Mouse (Mus musculus): ENCODE results near the gene Eif4a3. TPM values are rescaled to one million over a fixed set of nuclear protein-coding genes. Genes with fewer than 3 reads are reported as not detected.

The Eif4a3 gene
- polyA plus RNA-seq (2014; fragmentation: Nextera tagmentation; extraction: Ambion mirVana): 419 and 428 TPM in 2 replicates

DNA sequence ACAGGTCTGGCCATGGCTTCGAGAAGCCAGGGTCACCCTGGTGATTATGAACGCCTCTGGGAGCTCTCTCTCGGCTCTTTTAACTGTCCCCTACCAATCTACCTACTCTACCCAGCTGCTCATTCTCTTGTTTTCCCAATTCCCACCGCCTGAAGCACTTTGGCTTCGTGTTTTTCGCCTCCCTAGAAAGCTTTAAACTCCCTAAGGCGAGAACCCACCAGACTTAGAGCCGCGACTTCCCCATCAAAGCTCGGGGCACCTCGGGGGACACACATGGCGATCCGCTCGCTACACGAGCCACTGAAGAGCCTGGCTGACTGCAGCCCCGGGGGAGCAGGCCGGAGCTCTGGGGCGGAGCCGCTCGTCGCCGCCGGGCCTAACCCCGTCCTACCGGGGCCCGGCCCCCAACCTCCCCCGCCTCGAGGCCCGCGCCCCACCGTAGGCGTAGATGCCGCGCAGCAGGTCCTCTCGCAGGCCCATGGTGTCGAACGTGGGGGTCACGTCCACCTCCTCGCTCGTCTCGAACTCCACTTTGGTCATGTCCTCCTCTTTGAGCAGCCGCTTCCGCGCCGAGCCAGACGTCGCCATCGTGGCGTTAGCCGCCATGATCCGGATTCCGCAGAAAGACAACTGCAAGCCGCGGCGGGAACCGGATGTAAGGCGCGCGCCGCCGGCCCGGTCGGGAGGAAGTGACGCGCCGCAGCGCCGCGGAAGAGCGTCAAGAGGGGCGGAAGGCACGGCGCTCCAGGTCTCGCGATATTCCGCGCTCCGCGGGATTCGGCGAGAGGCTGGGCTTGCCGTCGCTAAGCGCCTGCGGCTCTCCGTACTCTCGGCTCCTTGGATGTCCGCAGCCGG, at the start of gene Eif4a3:
Gene Eif4a3, minus strand, starts transcription at position 699 of the 855 bp plus-strand sequence.
- no peak for TF ChIP-seq CTCF (IDR thresholded peaks at IDR 0.05; ENCODE audit: low read depth)
- peak; percentile 95 for ATAC-seq (ENCODE audit: insufficient read depth)

GRCm38 (mm10) chr11:119347125-119347524, 47.2 kb upstream of the Eif4a3 start:
- WGBS: 78% methylated on average over 4 of the region's 4 CpGs
- Histone ChIP-seq H3K4me3 (ENCODE audit: low read depth, low read length) (no peak overlapping the region), H3K27ac (ENCODE audit: low read depth) (no peak overlapping the region), H3K4me2 (no peak overlapping the region), H3K9ac (no peak overlapping the region), H3K4me1 (ENCODE audit: insufficient read depth) (no peaks in the 10 kb centered on the region), H3K36me3 (ENCODE audit: insufficient read depth) (no peaks in the 10 kb centered on the region), H3K9me3 (ENCODE audit: low read depth, low read length) (no peaks in the 10 kb centered on the region), H3K27me3 (ENCODE audit: insufficient read depth, low read length) (no peaks in the 10 kb centered on the region)
- ATAC-seq (ENCODE audit: insufficient read depth) (no peak), DNase-seq (no peak)
- no peak for TF ChIP-seq CTCF (IDR thresholded peaks at IDR 0.05; ENCODE audit: low read depth)

More for the DNA sequence above, at the start of gene Eif4a3:
- peaks cover 40% of the 10 kb centered on the region for H3K36me3 ChIP-seq (ENCODE audit: insufficient read depth)
- peaks cover 4% of the 10 kb centered on the region; the same call in 1 of the 2 replicates for H3K4me1 ChIP-seq (ENCODE audit: insufficient read depth)
- DNase-seq: peak; percentile 100
- H3K4me2 ChIP-seq: peak within 1 kb of the TSS; percentile 94
- H3K4me3 ChIP-seq (ENCODE audit: low read depth, low read length): peak within 1 kb of the TSS; percentile 96
- H3K9me3 ChIP-seq (ENCODE audit: low read depth, low read length): no peaks in the 10 kb centered on the region
- no peaks in the 10 kb centered on the region for H3K27me3 ChIP-seq (ENCODE audit: insufficient read depth, low read length)
- peak within 1 kb of the TSS; percentile 98 for H3K9ac ChIP-seq
- H3K27ac ChIP-seq (ENCODE audit: low read depth): peak within 1 kb of the TSS; percentile 90
- under 1% methylated on average over 89 of the region's 89 CpGs for whole genome bisulfite sequencing

GRCm38 (mm10) chr11:119344865-119345264, 45.0 kb upstream of the Eif4a3 start:
- ATAC-seq (ENCODE audit: insufficient read depth) (no peak), DNase-seq (no peak)
- Histone ChIP-seq H3K4me3 (ENCODE audit: low read depth, low read length) (no peak overlapping the region), H3K27ac (ENCODE audit: low read depth) (no peak overlapping the region), H3K36me3 (ENCODE audit: insufficient read depth) (no peaks in the 10 kb centered on the region), H3K4me1 (ENCODE audit: insufficient read depth) (no peaks in the 10 kb centered on the region), H3K27me3 (ENCODE audit: insufficient read depth, low read length) (no peaks in the 10 kb centered on the region), H3K9ac (no peak overlapping the region), H3K4me2 (no peak overlapping the region), H3K9me3 (ENCODE audit: low read depth, low read length) (no peaks in the 10 kb centered on the region)
- no peak for TF ChIP-seq CTCF (IDR thresholded peaks at IDR 0.05; ENCODE audit: low read depth)
- 66% methylated on average over 6 of the region's 6 CpGs for WGBS

DNA sequence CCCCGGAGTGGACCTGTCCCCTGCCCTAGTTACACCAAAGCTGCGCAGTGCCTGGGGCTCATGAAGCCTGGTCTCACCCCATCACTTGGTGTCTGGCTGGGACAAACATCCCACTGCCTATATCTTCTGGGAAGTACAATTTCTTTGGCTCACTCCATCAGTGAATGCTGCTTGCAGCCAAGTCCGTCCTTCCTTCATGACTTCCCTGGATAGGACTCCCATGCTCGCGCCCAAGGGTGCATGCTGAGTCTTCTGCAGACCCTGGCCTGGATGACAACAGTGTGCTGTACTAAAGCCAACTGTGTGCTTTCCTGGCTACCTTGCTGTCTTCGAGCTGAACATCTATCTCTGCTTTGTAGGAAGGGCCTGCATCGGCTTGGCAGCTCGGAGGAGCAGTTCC, 44.3 kb upstream of the Eif4a3 start:
- Histone ChIP-seq H3K9ac (no peak overlapping the region), H3K4me3 (ENCODE audit: low read depth, low read length) (no peak overlapping the region), H3K4me2 (no peak overlapping the region), H3K4me1 (ENCODE audit: insufficient read depth) (no peaks in the 10 kb centered on the region), H3K27me3 (ENCODE audit: insufficient read depth, low read length) (no peaks in the 10 kb centered on the region), H3K9me3 (ENCODE audit: low read depth, low read length) (no peaks in the 10 kb centered on the region), H3K36me3 (ENCODE audit: insufficient read depth) (no peaks in the 10 kb centered on the region), H3K27ac (ENCODE audit: low read depth) (no peak overlapping the region)
- 75% methylated on average over 8 of the region's 8 CpGs for WGBS
- ATAC-seq (ENCODE audit: insufficient read depth): no peak
- DNase-seq: no peak
- no peak for TF ChIP-seq CTCF (IDR thresholded peaks at IDR 0.05; ENCODE audit: low read depth)

DNA sequence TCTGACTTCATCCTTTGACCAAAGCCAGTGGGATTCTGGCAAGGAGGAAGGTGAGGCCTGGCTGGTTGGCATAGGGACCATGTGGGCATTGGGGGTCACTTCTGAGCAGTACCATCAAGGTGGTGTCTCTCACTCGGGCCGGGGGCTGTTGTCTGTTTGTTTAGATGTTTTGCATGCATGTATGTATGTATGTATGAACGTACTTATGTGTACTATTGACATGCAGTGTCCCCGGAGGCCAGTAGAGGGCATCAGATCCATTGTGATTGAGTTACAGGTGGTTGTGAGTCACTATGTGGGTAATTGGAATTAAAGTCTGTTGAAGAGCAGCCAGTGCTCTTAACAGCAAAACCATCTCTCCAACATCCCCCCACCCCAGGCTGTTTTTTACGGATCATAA, 39.7 kb upstream of the Eif4a3 start:
- no peak overlapping the region for H3K27ac ChIP-seq (ENCODE audit: low read depth)
- H3K36me3 ChIP-seq (ENCODE audit: insufficient read depth): no peaks in the 10 kb centered on the region
- H3K9ac ChIP-seq: no peak overlapping the region
- no peaks in the 10 kb centered on the region for H3K9me3 ChIP-seq (ENCODE audit: low read depth, low read length)
- WGBS: 4% methylated on average over 5 of the region's 5 CpGs
- no peaks in the 10 kb centered on the region for H3K27me3 ChIP-seq (ENCODE audit: insufficient read depth, low read length)
- ATAC-seq (ENCODE audit: insufficient read depth) (no peak), DNase-seq (peak; percentile 94)
- no peak overlapping the region for H3K4me2 ChIP-seq
- H3K4me1 ChIP-seq (ENCODE audit: insufficient read depth): no peaks in the 10 kb centered on the region
- peak; percentile 94 for TF ChIP-seq CTCF (IDR thresholded peaks at IDR 0.05; ENCODE audit: low read depth)
- H3K4me3 ChIP-seq (ENCODE audit: low read depth, low read length): no peak overlapping the region

GRCm38 (mm10) chr11:119339179-119339578, 39.3 kb upstream of the Eif4a3 start:
- peak; percentile 44; the same call in 1 of the 2 replicates for ATAC-seq (ENCODE audit: insufficient read depth)
- Histone ChIP-seq H3K9me3 (ENCODE audit: low read depth, low read length) (no peaks in the 10 kb centered on the region), H3K27me3 (ENCODE audit: insufficient read depth, low read length) (no peaks in the 10 kb centered on the region), H3K36me3 (ENCODE audit: insufficient read depth) (no peaks in the 10 kb centered on the region), H3K4me3 (ENCODE audit: low read depth, low read length) (no peak overlapping the region), H3K9ac (no peak overlapping the region; the same call in 1 of the 2 replicates), H3K4me2 (no peak overlapping the region), H3K27ac (ENCODE audit: low read depth) (no peak overlapping the region), H3K4me1 (ENCODE audit: insufficient read depth) (no peaks in the 10 kb centered on the region)
- no peak for TF ChIP-seq CTCF (IDR thresholded peaks at IDR 0.05; ENCODE audit: low read depth)
- WGBS: 45% methylated on average over 5 of the region's 5 CpGs
- no peak for DNase-seq

- ATAC-seq (ENCODE audit: insufficient read depth) (no peak), DNase-seq (no peak)
- H3K27me3 ChIP-seq (ENCODE audit: insufficient read depth, low read length): no peaks in the 10 kb centered on the region
- WGBS: 80% methylated on average over 10 of the region's 10 CpGs
- H3K9ac ChIP-seq: no peak overlapping the region; the same call in 1 of the 2 replicates
- no peaks in the 10 kb centered on the region for H3K4me1 ChIP-seq (ENCODE audit: insufficient read depth)
- no peak for TF ChIP-seq CTCF (IDR thresholded peaks at IDR 0.05; ENCODE audit: low read depth)
- no peaks in the 10 kb centered on the region for H3K9me3 ChIP-seq (ENCODE audit: low read depth, low read length)
- no peak overlapping the region for H3K27ac ChIP-seq (ENCODE audit: low read depth)
- no peak overlapping the region for H3K4me2 ChIP-seq
- H3K4me3 ChIP-seq (ENCODE audit: low read depth, low read length): no peak overlapping the region
- no peaks in the 10 kb centered on the region for H3K36me3 ChIP-seq (ENCODE audit: insufficient read depth)
Observed at GRCm38 (mm10) chr11:119338271-119339059, 38.6 kb upstream of the Eif4a3 start.

Measured in lung, embryonic 14.5 days (tissue).